Mouse (Mus musculus): ENCODE data around the gene Chic2.

DNA sequence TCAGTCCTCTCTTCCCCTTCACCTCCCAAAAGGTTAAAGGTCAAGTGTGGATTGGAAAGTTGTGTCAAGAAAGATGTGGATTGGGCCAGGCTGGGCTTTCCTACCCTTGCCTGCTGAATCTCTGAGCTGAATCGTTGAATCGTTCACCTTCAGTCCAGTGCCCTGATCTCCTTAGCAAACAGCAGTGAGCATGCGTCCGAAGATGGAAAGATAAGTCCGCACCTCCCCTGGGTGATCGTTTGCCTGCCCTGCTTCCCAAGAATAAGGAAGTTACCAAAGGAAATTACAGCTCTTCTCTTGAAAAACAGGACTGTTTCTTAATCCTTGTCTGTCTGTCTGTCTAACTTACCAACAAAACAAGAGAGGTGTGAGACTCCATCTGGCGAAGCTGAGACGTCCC lies 96.1 kb downstream of the Chic2 start:
- TF ChIP-seq MAFK (IDR thresholded peaks at IDR 0.05; ENCODE audit: insufficient read depth, low read depth, low read length) (no peak), CHD2 (IDR thresholded peaks at IDR 0.05; ENCODE audit: low read depth, low read length) (no peak), ZNF384 (IDR thresholded peaks at IDR 0.05; ENCODE audit: low read depth, low read length) (no peak), ZC3H11A (IDR thresholded peaks at IDR 0.05; ENCODE audit: borderline replicate concordance, low read depth, low read length) (no peak)

Data from ES-E14 (cell line).